Mouse (Mus musculus): ENCODE results near the gene Ropn1l.

The Ropn1l gene

GRCm38 (mm10) chr15:31453098-31453916 is at the start of gene Ropn1l:
Gene Ropn1l (minus strand): TSS chr15:31453737.
- DNase-seq (ENCODE audit: extremely low spot score) = peak; percentile 94

- no peak for DNase-seq (ENCODE audit: extremely low spot score)
These were observed 49.5 kb upstream of the Ropn1l start for GRCm38 (mm10) chr15:31502996-31503395.

- DNase-seq (ENCODE audit: extremely low spot score) = no peak
These were observed 48.8 kb upstream of the Ropn1l start for GRCm38 (mm10) chr15:31502313-31502712.

GRCm38 (mm10) chr15:31494803-31495202 is 41.3 kb upstream of the Ropn1l start:
- DNase-seq (ENCODE audit: extremely low spot score) = no peak

GRCm38 (mm10) chr15:31494310-31494709 is 40.8 kb upstream of the Ropn1l start:
- no peak for DNase-seq (ENCODE audit: extremely low spot score)

- DNase-seq (ENCODE audit: extremely low spot score) = no peak
These were observed 33.9 kb upstream of the Ropn1l start for GRCm38 (mm10) chr15:31487407-31487806.

GRCm38 (mm10) chr15:31476678-31477077 is 23.1 kb upstream of the Ropn1l start:
- DNase-seq (ENCODE audit: extremely low spot score) = no peak

- no peak for DNase-seq (ENCODE audit: extremely low spot score)
These were observed 19.4 kb upstream of the Ropn1l start for GRCm38 (mm10) chr15:31472645-31473574.

GRCm38 (mm10) chr15:31471529-31471928 is 18.0 kb upstream of the Ropn1l start:
- no peak for DNase-seq (ENCODE audit: extremely low spot score)

- no peak for DNase-seq (ENCODE audit: extremely low spot score)
These were observed 16.0 kb upstream of the Ropn1l start for GRCm38 (mm10) chr15:31469497-31469896.

- DNase-seq (ENCODE audit: extremely low spot score) = no peak
These were observed 15.3 kb upstream of the Ropn1l start for GRCm38 (mm10) chr15:31468806-31469205.

GRCm38 (mm10) chr15:31466749-31467148 is 13.2 kb upstream of the Ropn1l start:
- DNase-seq (ENCODE audit: extremely low spot score) = no peak

- no peak for DNase-seq (ENCODE audit: extremely low spot score)
These were observed 12.8 kb upstream of the Ropn1l start for GRCm38 (mm10) chr15:31466295-31466694.

GRCm38 (mm10) chr15:31465806-31466205 is 12.3 kb upstream of the Ropn1l start:
- no peak for DNase-seq (ENCODE audit: extremely low spot score)

- DNase-seq (ENCODE audit: extremely low spot score) = no peak
These were observed 7.0 kb upstream of the Ropn1l start for GRCm38 (mm10) chr15:31460571-31460970.

- no peak for DNase-seq (ENCODE audit: extremely low spot score)
These were observed 4.5 kb upstream of the Ropn1l start for GRCm38 (mm10) chr15:31458081-31458480.

- DNase-seq (ENCODE audit: extremely low spot score) = no peak
These were observed 2.8 kb upstream of the Ropn1l start for GRCm38 (mm10) chr15:31456381-31456780.

- DNase-seq (ENCODE audit: extremely low spot score) = no peak
These were observed 1.3 kb upstream of the Ropn1l start for GRCm38 (mm10) chr15:31454861-31455295.

- DNase-seq (ENCODE audit: extremely low spot score) = no peak
These were observed 741 bp upstream of the Ropn1l start for GRCm38 (mm10) chr15:31454096-31454860.

- DNase-seq (ENCODE audit: extremely low spot score) = peak; percentile 26
These were observed 1.0 kb downstream of the Ropn1l start for GRCm38 (mm10) chr15:31452336-31453097.

- no peak for DNase-seq (ENCODE audit: extremely low spot score)
These were observed 3.8 kb downstream of the Ropn1l start for GRCm38 (mm10) chr15:31449772-31450171.
